31 mouse cellular contexts compared by ENCODE assay signal in the genomic region with DNA sequence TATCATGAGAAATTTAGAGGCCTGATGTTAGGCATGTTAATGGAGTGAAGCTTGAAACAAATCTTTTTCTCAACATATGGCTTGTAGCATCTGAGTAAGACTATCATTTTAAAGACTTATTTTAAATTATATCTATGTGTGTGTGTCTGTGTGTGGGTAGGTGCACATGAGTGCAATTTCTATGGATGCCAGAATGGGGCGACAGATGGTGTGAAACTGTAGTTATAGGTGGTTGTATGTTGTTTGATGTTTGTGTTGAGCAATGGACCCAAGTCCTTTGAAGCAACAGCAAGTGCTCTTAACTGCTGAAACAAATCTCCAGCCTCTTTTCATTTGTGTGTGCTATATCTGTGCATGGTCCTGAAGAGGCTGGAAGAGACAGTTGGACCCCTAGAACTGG.
A peak's percentile ranks its signal among the peaks of the same experiment; 100 is the strongest.
DNase-seq lines count a peak whose midpoint lies in the region; ATAC-seq lines count a peak whose summit lies in the region.
"Had no signal": no experiment of that assay in that cellular context is flagged by ENCODE, and none has a peak within 500 bp of the region (broad histone marks: within the 10 kb centered on the region; RNA-seq: fewer than 3 reads in every experiment).

No protein-coding gene starts in this region.

- no peaks in the 10 kb centered on the region for H3K9me3 ChIP-seq in forebrain, embryonic 11.5 days (ENCODE audit: control insufficient read depth, low read length)
- no peaks in the 10 kb centered on the region for H3K9me3 ChIP-seq in liver, embryonic 11.5 days (ENCODE audit: control insufficient read depth, low read length)
- H3K9me3 ChIP-seq: embryonic facial prominence, embryonic 13.5 days; forebrain, embryonic 10.5 days; heart, embryonic 13.5 days; kidney, embryonic 15.5 days; midbrain, embryonic 15.5 days; neural tube, embryonic 15.5 days had no signal

- no peaks in the 10 kb centered on the region for H3K27me3 ChIP-seq in forebrain, embryonic 11.5 days (ENCODE audit: control insufficient read depth, insufficient read depth, low read length)
- H3K27me3 ChIP-seq in liver, embryonic 11.5 days (replicated peaks; ENCODE audit: control insufficient read depth, insufficient read depth, low read length) = no peaks in the 10 kb centered on the region
- H3K27me3 ChIP-seq: embryonic facial prominence, embryonic 13.5 days; heart, embryonic 13.5 days; kidney, embryonic 15.5 days; liver, embryonic 15.5 days; midbrain, embryonic 15.5 days; neural tube, embryonic 15.5 days had no signal

- no peak overlapping the region for H3K9ac ChIP-seq in forebrain, embryonic 11.5 days (ENCODE audit: low read length)
- no peak overlapping the region for H3K9ac ChIP-seq in liver, embryonic 11.5 days (ENCODE audit: low read depth, low read length)
- H3K9ac ChIP-seq: embryonic facial prominence, embryonic 13.5 days; forebrain, postnatal 0 days; heart, embryonic 13.5 days; hindbrain, embryonic 14.5 days; kidney, embryonic 15.5 days; liver, embryonic 15.5 days; lung, embryonic 14.5 days; midbrain, embryonic 15.5 days; neural tube, embryonic 15.5 days had no signal

- WGBS in forebrain, embryonic 11.5 days = 98% methylated on average over 1 of the region's 1 CpGs
- WGBS in liver, embryonic 11.5 days = 64% methylated on average over 1 of the region's 1 CpGs

- H3K4me3 ChIP-seq in forebrain, embryonic 11.5 days (ENCODE audit: low read depth, low read length) = no peak overlapping the region
- no peak overlapping the region for H3K4me3 ChIP-seq in liver, embryonic 11.5 days (ENCODE audit: low read depth, low read length)
- H3K4me3 ChIP-seq: embryonic facial prominence, embryonic 13.5 days; forebrain, embryonic 10.5 days; gastrocnemius, adult 2 months; heart, embryonic 13.5 days; kidney, embryonic 15.5 days; liver, embryonic 15.5 days; midbrain, embryonic 15.5 days; neural tube, embryonic 15.5 days had no signal

- ATAC-seq in forebrain, embryonic 11.5 days (replicated peaks; ENCODE audit: low FRiP score) = no peak
- no peak for ATAC-seq in liver, embryonic 11.5 days (replicated peaks; ENCODE audit: low FRiP score)
- ATAC-seq: CD4-positive, CD25-positive, alpha-beta regulatory T cell, adult 4 months; forebrain, postnatal 0 days; midbrain, embryonic 15.5 days had no signal

- H3K4me2 ChIP-seq in forebrain, embryonic 11.5 days (ENCODE audit: low read depth, low read length, severe bottlenecking) = no peak overlapping the region
- H3K4me2 ChIP-seq in liver, embryonic 11.5 days = no peak overlapping the region
- H3K4me2 ChIP-seq: embryonic facial prominence, embryonic 13.5 days; heart, embryonic 13.5 days; hindbrain, embryonic 14.5 days; kidney, embryonic 15.5 days; liver, embryonic 15.5 days; lung, embryonic 14.5 days; midbrain, embryonic 15.5 days; neural tube, embryonic 15.5 days had no signal

- H3K36me3 ChIP-seq in forebrain, embryonic 11.5 days (ENCODE audit: control insufficient read depth, insufficient read depth, low read length) = no peaks in the 10 kb centered on the region
- no peaks in the 10 kb centered on the region for H3K36me3 ChIP-seq in liver, embryonic 11.5 days (ENCODE audit: control insufficient read depth, insufficient read depth, low read length)
- H3K36me3 ChIP-seq: embryonic facial prominence, embryonic 13.5 days; forebrain, embryonic 10.5 days; heart, embryonic 13.5 days; kidney, embryonic 15.5 days; liver, embryonic 15.5 days; midbrain, embryonic 15.5 days; neural tube, embryonic 15.5 days had no signal

- DNase-seq in layer of hippocampus, adult 18-20 months (ENCODE audit: low spot score in 2 of 2) = peak; percentile 5 to 34
- DNase-seq in layer of hippocampus, postnatal 36 days = no peak
- DNase-seq in right cerebral cortex, adult 18-20 months = peak; percentile 29
- DNase-seq in right cerebral cortex, postnatal 4 days = no peak
- DNase-seq in right cerebral cortex, postnatal 10 days (ENCODE audit: low spot score in 2 of 2) = peak; percentile 25 to 40
- no peak for DNase-seq in forebrain, embryonic 11.5 days (ENCODE audit: low spot score)
- no peak for DNase-seq in liver, embryonic 11.5 days (ENCODE audit: low spot score)
- DNase-seq: adrenal gland, postnatal 14 days; cerebellum, adult 11-12 months; cerebellum, adult 9-11 months; forebrain, postnatal 0 days; gastrocnemius, adult 2 months; heart, postnatal 10 days; kidney, adult 11 months; kidney, postnatal 25 days; liver; lung, embryonic 14.5 days; lung, postnatal 14 days; retina, postnatal 1 day; spleen, adult 18-20 months; thymus, adult 18-20 months; thymus, postnatal 25 days had no signal

- H3K4me1 ChIP-seq in forebrain, embryonic 11.5 days (replicated peaks; ENCODE audit: control insufficient read depth, insufficient read depth, low read length) = no peaks in the 10 kb centered on the region
- no peaks in the 10 kb centered on the region for H3K4me1 ChIP-seq in liver, embryonic 11.5 days (replicated peaks; ENCODE audit: control insufficient read depth, insufficient read depth, low read length)
- H3K4me1 ChIP-seq: embryonic facial prominence, embryonic 13.5 days; forebrain, embryonic 10.5 days; heart, embryonic 13.5 days; kidney, embryonic 15.5 days; liver, embryonic 15.5 days; midbrain, embryonic 15.5 days; neural tube, embryonic 15.5 days had no signal

- H3K27ac ChIP-seq in forebrain, embryonic 11.5 days (ENCODE audit: low read depth, low read length) = no peak overlapping the region
- H3K27ac ChIP-seq in liver, embryonic 11.5 days (ENCODE audit: low read depth, low read length) = no peak overlapping the region
- H3K27ac ChIP-seq: embryonic facial prominence, embryonic 13.5 days; forebrain, embryonic 10.5 days; gastrocnemius, adult 2 months; heart, embryonic 13.5 days; hindbrain, embryonic 14.5 days; kidney, embryonic 15.5 days; liver, embryonic 15.5 days; midbrain, embryonic 15.5 days; neural tube, embryonic 15.5 days had no signal

Comparison
In these comparisons a context has a peak if more than half of its experiments do, and no peak if none do; other contexts are left out.
1. DNase-seq: peak in layer of hippocampus, adult 18-20 months (2 of 2), right cerebral cortex, adult 18-20 months (single experiment) and right cerebral cortex, postnatal 10 days (2 of 2); none in layer of hippocampus, postnatal 36 days (0 of 2), right cerebral cortex, postnatal 4 days (single experiment), forebrain, embryonic 11.5 days (single experiment) and liver, embryonic 11.5 days (single experiment).